ENCODE assay signal across 11 mouse cellular contexts in the genomic region with DNA sequence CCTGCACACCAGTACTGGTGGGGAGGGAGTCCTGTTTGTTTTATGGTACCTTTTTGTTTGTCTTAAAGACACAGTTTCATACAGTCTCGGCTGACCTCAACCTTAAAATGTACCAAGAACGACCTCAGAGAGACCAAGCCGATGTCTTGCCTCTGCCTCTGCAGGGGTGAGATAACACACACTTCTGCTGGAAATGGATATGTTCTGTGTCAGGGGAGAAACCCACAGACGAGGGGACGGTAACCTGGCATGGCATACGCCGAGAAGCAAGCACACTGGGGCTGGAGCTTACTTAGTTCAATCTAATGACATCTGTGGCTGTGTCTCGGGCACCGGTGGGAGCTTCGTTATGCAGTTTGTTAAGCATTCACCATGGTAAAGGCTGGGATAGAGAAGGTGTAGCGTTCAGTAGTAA. TPM values are rescaled to one million over a fixed set of nuclear protein-coding genes. Genes with fewer than 3 reads are reported as not detected.
A peak's percentile ranks its signal among the peaks of the same experiment; 100 is the strongest.
DNase-seq lines count a peak whose midpoint lies in the region; ATAC-seq and TF ChIP-seq lines count a peak whose summit lies in the region.
"Had no signal": no experiment of that assay in that cellular context is flagged by ENCODE, and none has a peak within 500 bp of the region (broad histone marks: within the 10 kb centered on the region; RNA-seq: fewer than 3 reads in every experiment).

No protein-coding gene starts in this region.

- no peaks in the 10 kb centered on the region for H3K27me3 ChIP-seq in kidney, embryonic 16.5 days (ENCODE audit: insufficient read depth, low read length)
- peaks cover 10% of the 10 kb centered on the region for H3K27me3 ChIP-seq in E14TG2a.4 (ENCODE audit: insufficient read depth, low read length)
- no peaks in the 10 kb centered on the region for H3K27me3 ChIP-seq in liver, embryonic 13.5 days
- H3K27me3 ChIP-seq: hindbrain, embryonic 15.5 days had no signal

- H3K9me3 ChIP-seq in kidney, embryonic 16.5 days (ENCODE audit: low read length): no peaks in the 10 kb centered on the region
- no peaks in the 10 kb centered on the region for H3K9me3 ChIP-seq in E14TG2a.4 (ENCODE audit: low read length)
- no peaks in the 10 kb centered on the region for H3K9me3 ChIP-seq in liver, embryonic 13.5 days (replicated peaks)
- H3K9me3 ChIP-seq: hindbrain, embryonic 15.5 days had no signal

- no peak for TF ChIP-seq CTCF in E14TG2a.4 (conservative IDR thresholded peaks at IDR 0.05; ENCODE audit: low read length)

- DNase-seq in kidney, adult 9 months: no peak
- DNase-seq in c-Kit-positive CD71-positive TER-119-negative erythroid progenitor cells, embryonic 14.5 days (ENCODE audit: low read depth): peak; percentile 76
- peak; percentile 68 for DNase-seq in liver, embryonic 13.5 days
- DNase-seq in testis, postnatal 10 days (ENCODE audit: low spot score): no peak
- no peak for DNase-seq in cerebellum, postnatal 4 days (ENCODE audit: low spot score in 2 of 2)
- DNase-seq in kidney, postnatal 14 days: no peak
- DNase-seq: adrenal gland, postnatal 25 days; retina, postnatal 1 day had no signal

- peak overlapping the region; percentile 28; the same call in 1 of the 2 replicates for H3K4me2 ChIP-seq in kidney, embryonic 16.5 days (replicated peaks; ENCODE audit: low read depth, low read length)
- H3K4me2 ChIP-seq in liver, embryonic 13.5 days: peak overlapping the region; percentile 61
- H3K4me2 ChIP-seq: hindbrain, embryonic 15.5 days had no signal

- H3K4me1 ChIP-seq in kidney, embryonic 16.5 days (ENCODE audit: insufficient read depth, low read length): peaks cover 42% of the 10 kb centered on the region
- peaks cover 77% of the 10 kb centered on the region for H3K4me1 ChIP-seq in E14TG2a.4 (replicated peaks; ENCODE audit: low read depth, low read length)
- peaks cover 88% of the 10 kb centered on the region for H3K4me1 ChIP-seq in liver, embryonic 13.5 days (replicated peaks)

- H3K36me3 ChIP-seq in kidney, embryonic 16.5 days (ENCODE audit: insufficient read depth, low read length): no peaks in the 10 kb centered on the region
- no peaks in the 10 kb centered on the region for H3K36me3 ChIP-seq in E14TG2a.4 (ENCODE audit: insufficient read depth, low read length)
- H3K36me3 ChIP-seq in liver, embryonic 13.5 days: no peaks in the 10 kb centered on the region
- H3K36me3 ChIP-seq: hindbrain, embryonic 15.5 days had no signal

- H3K27ac ChIP-seq in kidney, embryonic 16.5 days (ENCODE audit: low read length): peak overlapping the region; percentile 78
- peak overlapping the region; percentile 86 for H3K27ac ChIP-seq in liver, embryonic 13.5 days
- H3K27ac ChIP-seq: hindbrain, embryonic 15.5 days had no signal

- no peak overlapping the region for H3K4me3 ChIP-seq in kidney, embryonic 16.5 days (ENCODE audit: low read length)
- H3K4me3 ChIP-seq in E14TG2a.4 (replicated peaks; ENCODE audit: low read length): peak overlapping the region; percentile 43
- peak overlapping the region; percentile 35 for H3K4me3 ChIP-seq in liver, embryonic 13.5 days (replicated peaks)
- H3K4me3 ChIP-seq: hindbrain, embryonic 15.5 days had no signal

- WGBS in kidney, embryonic 16.5 days: 28% methylated on average over 11 of the region's 11 CpGs
- 8% methylated on average over 11 of the region's 11 CpGs for WGBS in liver, embryonic 13.5 days (ENCODE audit: insufficient replicate concordance)

- 0 out of 2 replicates have a peak overlapping the region, but pooled peaks have one; percentile 10 for H3K9ac ChIP-seq in kidney, embryonic 16.5 days (replicated peaks; ENCODE audit: low read length)
- peak overlapping the region; percentile 20 for H3K9ac ChIP-seq in liver, embryonic 13.5 days
- H3K9ac ChIP-seq: hindbrain, embryonic 15.5 days had no signal

- no peak for ATAC-seq in kidney, embryonic 16.5 days (ENCODE audit: low FRiP score, low TSS enrichment)
- peak; percentile 63 for ATAC-seq in liver, embryonic 13.5 days (ENCODE audit: low read depth)

RNA-seq across cellular contexts. Expression of a gene that starts 30.5 kb away (rescaled TPM):
- polyA plus RNA-seq in kidney, embryonic 16.5 days (2015; fragmentation: Nextera tagmentation; extraction: Ambion mirVana): 0.71 and 2.1 TPM in 2 replicates
- polyA plus RNA-seq in liver, embryonic 13.5 days (2015; fragmentation: Nextera tagmentation; extraction: Ambion mirVana): 0.58 and 0.71 TPM in 2 replicates

RNA-seq across cellular contexts. Expression of a gene that starts 31.0 kb away (rescaled TPM):
- 77.5 and 89.4 TPM in 2 replicates for polyA plus RNA-seq in kidney, embryonic 16.5 days (2015; fragmentation: Nextera tagmentation; extraction: Ambion mirVana)
- 61.0 and 69.1 TPM in 2 replicates for polyA plus RNA-seq in liver, embryonic 13.5 days (2015; fragmentation: Nextera tagmentation; extraction: Ambion mirVana)

Comparison
In these comparisons a context has a peak if more than half of its experiments do, and no peak if none do; other contexts are left out.
1. DNase-seq: peak in c-Kit-positive CD71-positive TER-119-negative erythroid progenitor cells, embryonic 14.5 days (single experiment) and liver, embryonic 13.5 days (single experiment); none in kidney, adult 9 months (single experiment), testis, postnatal 10 days (single experiment), cerebellum, postnatal 4 days (0 of 2) and kidney, postnatal 14 days (single experiment).